Mouse (Mus musculus) megakaryocyte, embryonic 14.5 days (primary cell): ENCODE measurements around the gene Suv39h1.
"Not testable (repeated sequence)": the region's sequence is repeated elsewhere in the genome, so short reads cannot be mapped to it uniquely, and the experiment has no call there.

ENCODE experiments used
- FLI1 ChIP-seq: IDR thresholded peaks from 2 replicates; pipeline ENCODE4 v1.6.1; 2012; ENCODE audit warnings: low read length, inconsistent platforms, mixed read lengths
- GATA1 ChIP-seq: IDR thresholded peaks from 3 replicates; pipeline ENCODE4 v1.6.1; 2012; ENCODE audit warnings: mixed read lengths, low read length, inconsistent platforms, borderline replicate concordance

- not testable (repeated sequence) for TF ChIP-seq GATA1, FLI1
Measured at GRCm38 (mm10) chrX:8096068-8096786, 21.7 kb upstream of the Suv39h1 start.
